Mouse (Mus musculus) MEL (cell line): ENCODE measurements around the gene Lsm14a. TPM values are rescaled to one million over a fixed set of nuclear protein-coding genes. Genes with fewer than 3 reads are reported as not detected.

Experiments
- DNase-seq: peaks from one replicate; pipeline ENCODE4 v3.0.0; 2011; ENCODE audit warnings: low read depth, low spot score
- H3K27ac ChIP-seq: 2 replicates; pipeline ENCODE4 v1.5.1; 2012; ENCODE audit warnings: low read depth, mild to moderate bottlenecking, control low read depth, low read length, moderate library complexity; ENCODE audit not compliant: control insufficient read depth
- H3K27me3 ChIP-seq, 2 experiments: fragments of 150-350 bp in 1 of 2; sonication (generic) in 1 of 2; 2 replicates each; pipeline ENCODE4 v1.6.1; 2012; ENCODE audit warnings: low read length in 2 of 2, mild to moderate bottlenecking in 2 of 2, improper control_type of control experiment in 1 of 2, moderate library complexity in 1 of 2; ENCODE audit not compliant: insufficient read depth in 2 of 2, control insufficient read depth in 1 of 2
- H3K36me3 ChIP-seq, 2 experiments: 2 replicates each; pipeline ENCODE4 v1.6.1; 2012 to 2014; ENCODE audit warnings: low read length in 2 of 2, improper control_type of control experiment in 1 of 2, inconsistent platforms in 1 of 2, mild to moderate bottlenecking in 1 of 2; ENCODE audit not compliant: insufficient read depth in 2 of 2, control insufficient read depth in 1 of 2
- H3K4me1 ChIP-seq, 2 experiments: fragments of 150-350 bp in 1 of 2; sonication (generic) in 1 of 2; 2 replicates each; pipeline ENCODE4 v1.6.1; 2012; ENCODE audit warnings: low read length in 2 of 2, improper control_type of control experiment in 1 of 2, mild to moderate bottlenecking in 1 of 2; ENCODE audit not compliant: insufficient read depth in 2 of 2, control insufficient read depth in 1 of 2
- H3K4me3 ChIP-seq, 2 experiments: fragments of 150-350 bp in 1 of 2; sonication (generic) in 1 of 2; 2 replicates each; pipeline ENCODE4 v1.5.1; 2012; ENCODE audit warnings: low read depth in 2 of 2, low read length in 2 of 2, mild to moderate bottlenecking in 2 of 2, moderate library complexity in 2 of 2, control low read depth in 1 of 2, improper control_type of control experiment in 1 of 2; ENCODE audit not compliant: control insufficient read depth in 1 of 2, insufficient read depth in 1 of 2
- H3K79me2 ChIP-seq: 2 replicates; pipeline ENCODE4 v1.6.1; 2012; ENCODE audit warnings: mild to moderate bottlenecking, low read length, moderate library complexity; ENCODE audit not compliant: control insufficient read depth, poor library complexity, insufficient read depth
- H3K9ac ChIP-seq: 2 replicates; pipeline ENCODE4 v1.6.1; 2012; ENCODE audit warnings: low read depth, mild to moderate bottlenecking, control low read depth, low read length, moderate library complexity; ENCODE audit not compliant: control insufficient read depth, poor library complexity, severe bottlenecking
- H3K9me3 ChIP-seq: fragments of 150-350 bp; sonication (generic); replicated peaks from 2 replicates; pipeline ENCODE4 v1.6.1; 2012; ENCODE audit warnings: mild to moderate bottlenecking, low read length, improper control_type of control experiment, moderate library complexity; ENCODE audit not compliant: insufficient read depth
- BHLHE40 ChIP-seq: IDR thresholded peaks from 2 replicates; pipeline ENCODE4 v1.6.1; 2012; ENCODE audit warnings: low read depth, mild to moderate bottlenecking, inconsistent platforms, low read length, improper control_type of control experiment, borderline replicate concordance
- CTCF ChIP-seq, 3 experiments: IDR thresholded peaks in 2 of 3; conservative IDR thresholded peaks in 1 of 3; 2 replicates each; pipeline ENCODE4 v1.5.1; 2011 to 2012; ENCODE audit warnings: low read length in 3 of 3, low read depth in 2 of 3, mild to moderate bottlenecking in 2 of 3, improper control_type of control experiment in 1 of 3, inconsistent platforms in 1 of 3, mixed read lengths in 1 of 3, moderate library complexity in 1 of 3; ENCODE audit not compliant: control insufficient read depth in 1 of 3, insufficient read depth in 1 of 3, poor library complexity in 1 of 3, severe bottlenecking in 1 of 3
- ELF1 ChIP-seq: IDR thresholded peaks from 2 replicates; pipeline ENCODE4 v1.6.1; 2014; ENCODE audit warnings: low read depth, mild to moderate bottlenecking, inconsistent platforms, low read length, improper control_type of control experiment, moderate library complexity
- GABPA ChIP-seq: IDR thresholded peaks from 2 replicates; pipeline ENCODE4 v1.6.1; 2012; ENCODE audit warnings: low read depth, mild to moderate bottlenecking, inconsistent platforms, low read length, improper control_type of control experiment, moderate library complexity
- GATA1 ChIP-seq: IDR thresholded peaks from 2 replicates; pipeline ENCODE4 v1.6.1; 2011; ENCODE audit warnings: low read depth, low read length, improper control_type of control experiment
- HCFC1 ChIP-seq: IDR thresholded peaks from 2 replicates; pipeline ENCODE4 v1.6.1; 2012; ENCODE audit warnings: low read depth, mild to moderate bottlenecking, inconsistent platforms, low read length, improper control_type of control experiment, moderate library complexity
- JUND ChIP-seq: IDR thresholded peaks from 2 replicates; pipeline ENCODE4 v1.6.1; 2011; ENCODE audit warnings: low read depth, mild to moderate bottlenecking, improper control_type of control experiment, low read length
- MAFK ChIP-seq: IDR thresholded peaks from 2 replicates; pipeline ENCODE4 v1.6.1; 2011; ENCODE audit warnings: low read depth, mild to moderate bottlenecking, low read length, improper control_type of control experiment, borderline replicate concordance
- MAX ChIP-seq: IDR thresholded peaks from 2 replicates; pipeline ENCODE4 v1.6.1; 2011; ENCODE audit warnings: low read length, improper control_type of control experiment
- POLR2A ChIP-seq, 2 experiments: IDR thresholded peaks; 2 replicates each; pipeline ENCODE4 v1.6.1; 2011 to 2012; ENCODE audit warnings: low read length in 2 of 2, mild to moderate bottlenecking in 2 of 2, control low read depth in 1 of 2, improper control_type of control experiment in 1 of 2, low read depth in 1 of 2, moderate library complexity in 1 of 2; ENCODE audit not compliant: control insufficient read depth in 1 of 2, insufficient read depth in 1 of 2, poor library complexity in 1 of 2
- POLR2AphosphoS2 ChIP-seq: IDR thresholded peaks from 2 replicates; pipeline ENCODE4 v1.6.1; 2011; ENCODE audit warnings: low read length, improper control_type of control experiment
- POLR2AphosphoS5 ChIP-seq: IDR thresholded peaks from 2 replicates; pipeline ENCODE4 v1.6.1; 2012; ENCODE audit warnings: low read depth, borderline replicate concordance, mild to moderate bottlenecking, inconsistent platforms, low read length, moderate library complexity, mixed read lengths
- RCOR1 ChIP-seq: IDR thresholded peaks from 2 replicates; pipeline ENCODE4 v1.6.1; 2012; ENCODE audit warnings: low read depth, mild to moderate bottlenecking, inconsistent platforms, low read length, improper control_type of control experiment
- TBP ChIP-seq: IDR thresholded peaks from 2 replicates; pipeline ENCODE4 v1.8.0; 2011; ENCODE audit warnings: low read depth, low read length, improper control_type of control experiment
- TCF12 ChIP-seq: IDR thresholded peaks from 2 replicates; pipeline ENCODE4 v1.6.1; 2014; ENCODE audit warnings: low read depth, mild to moderate bottlenecking, inconsistent platforms, low read length, improper control_type of control experiment, moderate library complexity
- UBTF ChIP-seq: IDR thresholded peaks from 2 replicates; pipeline ENCODE4 v1.6.1; 2012; ENCODE audit warnings: low read depth, mild to moderate bottlenecking, inconsistent platforms, low read length, improper control_type of control experiment, moderate library complexity, borderline replicate concordance; ENCODE audit not compliant: insufficient read depth
- USF1 ChIP-seq: IDR thresholded peaks from 2 replicates; pipeline ENCODE4 v1.6.1; 2014; ENCODE audit warnings: low read depth, mild to moderate bottlenecking, inconsistent platforms, low read length, improper control_type of control experiment, moderate library complexity
- polyA plus RNA-seq, 2 experiments: library from polyadenylated mRNA; stranded (reverse) in 1 of 2; unstranded in 1 of 2; fragments of >175 nt in 1 of 2; fragments of >200 nt in 1 of 2; gene quantifications; 2 replicates each; pipeline versions ENCODE4 v1.2.1 to v1.2.4; 2012; ENCODE audit warnings: low replicate concordance in 2 of 2, low read depth in 1 of 2; ENCODE audit not compliant: insufficient read length in 2 of 2, insufficient read depth in 1 of 2, missing spikeins in 1 of 2
- total RNA-seq: library from RNA; depleted of rRNA; stranded (reverse); fragments of 300-350 nt; gene quantifications from 2 replicates; pipeline ENCODE4 v1.2.3, GENCODE M21; 2012

Gene Lsm14a
- total and polyA plus RNA-seq, 3 experiments = 66.4 to 371 (median 233) TPM

DNA sequence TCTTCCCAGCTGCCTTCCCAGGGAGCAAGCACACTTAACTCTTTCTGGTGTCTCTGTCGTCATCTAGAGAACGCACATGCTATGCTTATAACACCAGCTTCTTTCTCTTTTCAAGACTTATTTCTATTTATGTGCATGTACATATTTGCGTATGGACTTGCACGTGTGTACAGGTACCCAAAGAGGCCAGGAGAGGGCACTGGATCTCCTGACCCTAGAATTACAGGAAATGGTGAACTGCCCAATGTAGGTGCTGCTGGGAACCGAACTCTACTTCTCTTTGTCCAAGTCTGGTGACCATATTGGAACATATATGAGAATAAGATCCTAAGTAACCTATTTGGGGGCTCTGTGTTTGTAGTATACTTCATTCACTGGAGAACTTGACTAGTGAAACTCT, 1.5 kb upstream of the Lsm14a start:
- peak; percentile 38 for DNase-seq
- Histone ChIP-seq H3K4me3 (no peak overlapping the region), H3K27ac (no peak overlapping the region), H3K79me2 (peaks cover 7% of the 10 kb centered on the region), H3K9me3 (no peaks in the 10 kb centered on the region), H3K9ac (no peak overlapping the region), H3K4me1 (peaks cover 3 to 7% of the 10 kb centered on the region in 2 experiments), H3K27me3 (no peaks in the 10 kb centered on the region), H3K36me3 (peaks cover 0 to 2% of the 10 kb centered on the region in 2 experiments; a peak in 1 of 4 replicates)
- TF ChIP-seq BHLHE40 = 0 out of 2 replicates have a peak, but pooled peaks have one; percentile 12
- no peak for TF ChIP-seq MAFK
- peak in 2 of 3 experiments; percentile 19 to 36; a peak in 3 of 6 replicates for TF ChIP-seq CTCF (IDR thresholded peaks at IDR 0.05 in 2 of 3, conservative IDR thresholded peaks at IDR 0.05 in 1 of 3; ENCODE audit: control insufficient read depth in 1 of 3, insufficient read depth in 1 of 3, low read depth in 2 of 3, low read length in 3 of 3, poor library complexity in 1 of 3, severe bottlenecking in 1 of 3)

DNA sequence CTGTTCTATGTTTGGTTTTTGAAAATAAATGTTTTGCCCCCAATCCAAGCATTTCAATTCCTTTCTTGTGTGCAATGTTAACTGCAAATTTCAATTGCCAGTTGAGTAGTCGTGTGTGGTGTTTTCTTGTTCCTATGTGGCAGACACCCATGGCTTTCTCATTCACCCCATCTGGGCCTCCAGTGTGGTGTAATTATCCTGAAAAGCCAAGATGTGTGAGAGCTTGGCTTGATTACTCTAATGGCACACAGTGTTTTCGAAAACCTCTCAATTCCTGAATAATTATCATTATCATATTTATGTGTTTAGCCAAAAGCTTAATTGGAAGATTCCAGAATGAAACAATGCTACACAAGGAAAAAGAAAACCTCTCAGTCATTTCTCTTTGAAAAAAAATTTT, 976 bp upstream of the Lsm14a start:
- H3K4me1 ChIP-seq = peaks cover 3 to 7% of the 10 kb centered on the region in 2 experiments
- no peaks in the 10 kb centered on the region for H3K9me3 ChIP-seq
- peaks cover 11% of the 10 kb centered on the region for H3K79me2 ChIP-seq
- no peak overlapping the region for H3K4me3 ChIP-seq
- no peak for TF ChIP-seq POLR2AphosphoS5
- TF ChIP-seq HCFC1 = no peak
- TF ChIP-seq TBP = no peak
- no peak for TF ChIP-seq POLR2AphosphoS2
- TF ChIP-seq BHLHE40 = no peak
- TF ChIP-seq USF1 = no peak
- no peak for TF ChIP-seq TCF12
- TF ChIP-seq GATA1 = no peak
- TF ChIP-seq JUND = no peak
- no peak for TF ChIP-seq UBTF
- no peak for TF ChIP-seq ELF1
- TF ChIP-seq RCOR1 = no peak
- no peak for TF ChIP-seq POLR2A (IDR thresholded peaks at IDR 0.05; ENCODE audit: control insufficient read depth in 1 of 2, insufficient read depth in 1 of 2, low read depth in 1 of 2, low read length in 2 of 2, poor library complexity in 1 of 2)
- TF ChIP-seq CTCF (IDR thresholded peaks at IDR 0.05 in 2 of 3, conservative IDR thresholded peaks at IDR 0.05 in 1 of 3; ENCODE audit: control insufficient read depth in 1 of 3, insufficient read depth in 1 of 3, low read depth in 2 of 3, low read length in 3 of 3, poor library complexity in 1 of 3, severe bottlenecking in 1 of 3) = no peak
- TF ChIP-seq MAX = no peak
- TF ChIP-seq GABPA = no peak
- DNase-seq = no peak
- H3K27ac ChIP-seq = no peak overlapping the region
- no peaks in the 10 kb centered on the region for H3K27me3 ChIP-seq
- peaks cover 0 to 2% of the 10 kb centered on the region in 2 experiments; a peak in 1 of 4 replicates for H3K36me3 ChIP-seq
- H3K9ac ChIP-seq = no peak overlapping the region
